ENCODE assay signal across 22 mouse cellular contexts in genomic region chr3:33306169-33306568, GRCm38 (mm10).
DNase-seq lines count a peak whose midpoint lies in the region; ATAC-seq and TF ChIP-seq lines count a peak whose summit lies in the region.
"Had no signal": no experiment of that assay in that cellular context is flagged by ENCODE, and none has a peak within 500 bp of the region (broad histone marks: within the 10 kb centered on the region; RNA-seq: fewer than 3 reads in every experiment).

No protein-coding gene starts in this region.

- H3K4me3 ChIP-seq in layer of hippocampus, adult 2 months = no peak overlapping the region
- no peak overlapping the region for H3K4me3 ChIP-seq in midbrain, embryonic 14.5 days (replicated peaks; ENCODE audit: low read depth, low read length)
- no peak overlapping the region for H3K4me3 ChIP-seq in midbrain, embryonic 16.5 days (ENCODE audit: low read depth, low read length)
- no peak overlapping the region for H3K4me3 ChIP-seq in cortical plate, adult 2 months (ENCODE audit: insufficient read depth, low read length)
- H3K4me3 ChIP-seq in embryonic facial prominence, embryonic 10.5 days = no peak overlapping the region
- H3K4me3 ChIP-seq: embryonic facial prominence, embryonic 13.5 days; embryonic facial prominence, embryonic 15.5 days; erythroblast, embryonic 14.5 days; forebrain, embryonic 10.5 days; forebrain, embryonic 12.5 days had no signal

- H3K27ac ChIP-seq in layer of hippocampus, adult 2 months = peak overlapping the region; percentile 62
- no peak overlapping the region for H3K27ac ChIP-seq in midbrain, embryonic 14.5 days (replicated peaks; ENCODE audit: low read depth, low read length)
- no peak overlapping the region; the same call in 1 of the 2 replicates for H3K27ac ChIP-seq in midbrain, embryonic 16.5 days (ENCODE audit: low read length)
- peak overlapping the region; percentile 54 for H3K27ac ChIP-seq in cortical plate, adult 2 months (ENCODE audit: insufficient read depth, low read length)
- H3K27ac ChIP-seq in embryonic facial prominence, embryonic 10.5 days (replicated peaks) = no peak overlapping the region
- H3K27ac ChIP-seq: embryonic facial prominence, embryonic 13.5 days; embryonic facial prominence, embryonic 15.5 days; forebrain, embryonic 10.5 days; forebrain, embryonic 12.5 days had no signal

- H3K27me3 ChIP-seq in midbrain, embryonic 14.5 days (ENCODE audit: control insufficient read depth, insufficient read depth, low read length) = no peaks in the 10 kb centered on the region
- H3K27me3 ChIP-seq in midbrain, embryonic 16.5 days (ENCODE audit: control insufficient read depth, insufficient read depth, low read depth, low read length) = no peaks in the 10 kb centered on the region
- no peaks in the 10 kb centered on the region for H3K27me3 ChIP-seq in embryonic facial prominence, embryonic 10.5 days (replicated peaks; ENCODE audit: low read depth, poor library complexity, severe bottlenecking)
- H3K27me3 ChIP-seq: embryonic facial prominence, embryonic 13.5 days; embryonic facial prominence, embryonic 15.5 days; forebrain, embryonic 12.5 days had no signal

- TF ChIP-seq POLR2A in cortical plate, adult 2 months (IDR thresholded peaks at IDR 0.05; ENCODE audit: extremely low read depth, insufficient read depth, low read length) = no peak

- TF ChIP-seq CTCF in layer of hippocampus, adult 2 months (conservative IDR thresholded peaks at IDR 0.05) = no peak
- no peak for TF ChIP-seq CTCF in cortical plate, adult 2 months (IDR thresholded peaks at IDR 0.05; ENCODE audit: extremely low read depth, insufficient read depth, low read length)

- no peak for ATAC-seq in midbrain, embryonic 14.5 days (ENCODE audit: low FRiP score, low TSS enrichment)
- ATAC-seq in midbrain, embryonic 16.5 days = no peak
- ATAC-seq: forebrain, embryonic 16.5 days had no signal

- H3K9me3 ChIP-seq in midbrain, embryonic 14.5 days (ENCODE audit: control insufficient read depth, low read length) = no peaks in the 10 kb centered on the region
- no peaks in the 10 kb centered on the region for H3K9me3 ChIP-seq in midbrain, embryonic 16.5 days (replicated peaks; ENCODE audit: control insufficient read depth, low read length, poor library complexity, severe bottlenecking)
- no peaks in the 10 kb centered on the region for H3K9me3 ChIP-seq in embryonic facial prominence, embryonic 10.5 days
- H3K9me3 ChIP-seq: embryonic facial prominence, embryonic 13.5 days; embryonic facial prominence, embryonic 15.5 days; forebrain, embryonic 10.5 days; forebrain, embryonic 12.5 days had no signal

- H3K9ac ChIP-seq in midbrain, embryonic 14.5 days (replicated peaks; ENCODE audit: low read length) = no peak overlapping the region
- no peak overlapping the region for H3K9ac ChIP-seq in midbrain, embryonic 16.5 days (ENCODE audit: low read depth, low read length)
- H3K9ac ChIP-seq: embryonic facial prominence, embryonic 13.5 days; embryonic facial prominence, embryonic 15.5 days; forebrain, embryonic 12.5 days had no signal

- H3K36me3 ChIP-seq in midbrain, embryonic 14.5 days (ENCODE audit: control insufficient read depth, insufficient read depth, low read length) = no peaks in the 10 kb centered on the region
- no peaks in the 10 kb centered on the region for H3K36me3 ChIP-seq in midbrain, embryonic 16.5 days (ENCODE audit: control insufficient read depth, insufficient read depth, low read length)
- H3K36me3 ChIP-seq in embryonic facial prominence, embryonic 10.5 days (replicated peaks) = no peaks in the 10 kb centered on the region
- H3K36me3 ChIP-seq: embryonic facial prominence, embryonic 13.5 days; embryonic facial prominence, embryonic 15.5 days; forebrain, embryonic 10.5 days; forebrain, embryonic 12.5 days had no signal

- DNase-seq in layer of hippocampus, adult 2 months (ENCODE audit: low spot score in 2 of 2) = no peak
- no peak for DNase-seq in layer of hippocampus, adult 9-11 months
- peak; percentile 19 for DNase-seq in midbrain, embryonic 14.5 days
- no peak for DNase-seq in embryonic facial prominence, embryonic 10.5 days (ENCODE audit: low spot score)
- DNase-seq in lung, postnatal 10 days = no peak
- DNase-seq: adrenal gland, adult 2 months; adrenal gland, postnatal 10 days; adrenal gland, postnatal 25 days; cerebellum, adult 11 months; cerebellum, adult 18-20 months; cerebellum, adult 8-10 months; cerebellum, adult 9-11 months; cerebellum, postnatal 14 days; cerebellum, postnatal 36 days had no signal

- H3K4me2 ChIP-seq in midbrain, embryonic 14.5 days (ENCODE audit: low read length) = no peak overlapping the region
- no peak overlapping the region for H3K4me2 ChIP-seq in midbrain, embryonic 16.5 days (ENCODE audit: low read length)
- H3K4me2 ChIP-seq: embryonic facial prominence, embryonic 13.5 days; embryonic facial prominence, embryonic 15.5 days; forebrain, embryonic 12.5 days had no signal

- H3K4me1 ChIP-seq in midbrain, embryonic 14.5 days (ENCODE audit: control insufficient read depth, insufficient read depth, low read length) = no peaks in the 10 kb centered on the region
- H3K4me1 ChIP-seq in midbrain, embryonic 16.5 days (ENCODE audit: control insufficient read depth, insufficient read depth, low read length) = no peaks in the 10 kb centered on the region
- peaks cover 1% of the 10 kb centered on the region; the same call in 1 of the 2 replicates for H3K4me1 ChIP-seq in cortical plate, adult 2 months (ENCODE audit: control insufficient read depth, insufficient read depth, low read length)
- H3K4me1 ChIP-seq in embryonic facial prominence, embryonic 10.5 days = no peaks in the 10 kb centered on the region
- H3K4me1 ChIP-seq: embryonic facial prominence, embryonic 13.5 days; embryonic facial prominence, embryonic 15.5 days; forebrain, embryonic 10.5 days; forebrain, embryonic 12.5 days had no signal

Comparison
In these comparisons a context has a peak if more than half of its experiments do, and no peak if none do; other contexts are left out.
1. H3K27ac ChIP-seq: peak in layer of hippocampus, adult 2 months (single experiment) and cortical plate, adult 2 months (single experiment); none in midbrain, embryonic 14.5 days (single experiment), midbrain, embryonic 16.5 days (single experiment) and embryonic facial prominence, embryonic 10.5 days (single experiment).